Mouse (Mus musculus) urinary bladder, postnatal 4 days (tissue): ENCODE data around the gene Nek8.
A peak's percentile ranks its signal among the peaks of the same experiment; 100 is the strongest.

Source experiments
- DNase-seq, 2 experiments: peaks; one replicate each; pipeline ENCODE4 v3.0.0; 2021 to 2022; ENCODE audit warnings: low spot score in 2 of 2

The Nek8 gene

DNA sequence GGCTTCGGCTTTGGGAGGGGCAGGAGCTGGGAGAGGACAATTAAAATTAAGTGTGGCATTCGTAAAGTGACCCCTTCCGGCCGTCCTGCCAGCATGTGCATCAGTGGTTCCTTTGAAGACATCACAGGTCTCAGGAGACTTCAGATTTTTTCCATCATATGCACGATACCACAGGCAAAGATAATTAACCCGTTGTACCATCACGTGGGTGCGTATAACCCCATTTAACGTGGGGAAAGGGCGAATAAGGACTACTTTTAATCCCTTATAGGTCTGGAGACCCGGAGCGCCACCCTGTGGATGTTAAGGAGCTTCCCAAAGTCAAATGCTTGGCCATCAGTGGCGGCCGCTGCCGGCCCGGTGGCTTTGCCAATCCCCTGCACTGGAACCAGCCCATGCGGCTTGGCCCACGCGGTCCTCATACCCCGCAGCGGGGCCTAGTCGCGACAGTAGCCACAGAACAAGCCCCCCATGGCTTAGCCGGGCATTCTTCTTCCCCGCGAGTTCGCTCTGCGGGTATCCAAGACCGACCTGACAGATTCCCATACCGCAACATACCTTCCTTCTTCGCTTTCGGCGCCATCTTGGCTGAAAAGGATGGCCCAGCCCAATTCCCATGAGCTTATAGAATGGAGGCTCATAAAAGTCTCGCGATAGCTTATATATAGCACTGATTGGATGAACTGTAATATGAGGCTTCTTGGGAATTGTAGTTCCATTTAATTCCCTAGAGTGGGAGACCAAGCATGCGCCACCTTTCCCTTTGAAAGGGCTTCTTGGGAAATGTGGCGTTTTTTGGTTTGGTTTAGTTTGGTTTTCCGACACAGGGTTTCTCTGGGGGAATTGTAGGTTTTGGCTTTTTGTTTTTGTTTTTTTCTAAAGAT lies 6.7 kb upstream of the Nek8 start, which contains the start of gene Rpl23a:
Gene Rpl23a, minus strand, starts transcription at position 624 of the 884 bp plus-strand sequence.
- DNase-seq, result peak; percentile 72 to 74

GRCm38 (mm10) chr11:78182450-78182849 lies 6.0 kb upstream of the Nek8 start:
- no peak for DNase-seq

GRCm38 (mm10) chr11:78181830-78182357 lies 5.4 kb upstream of the Nek8 start:
- no peak for DNase-seq

DNA sequence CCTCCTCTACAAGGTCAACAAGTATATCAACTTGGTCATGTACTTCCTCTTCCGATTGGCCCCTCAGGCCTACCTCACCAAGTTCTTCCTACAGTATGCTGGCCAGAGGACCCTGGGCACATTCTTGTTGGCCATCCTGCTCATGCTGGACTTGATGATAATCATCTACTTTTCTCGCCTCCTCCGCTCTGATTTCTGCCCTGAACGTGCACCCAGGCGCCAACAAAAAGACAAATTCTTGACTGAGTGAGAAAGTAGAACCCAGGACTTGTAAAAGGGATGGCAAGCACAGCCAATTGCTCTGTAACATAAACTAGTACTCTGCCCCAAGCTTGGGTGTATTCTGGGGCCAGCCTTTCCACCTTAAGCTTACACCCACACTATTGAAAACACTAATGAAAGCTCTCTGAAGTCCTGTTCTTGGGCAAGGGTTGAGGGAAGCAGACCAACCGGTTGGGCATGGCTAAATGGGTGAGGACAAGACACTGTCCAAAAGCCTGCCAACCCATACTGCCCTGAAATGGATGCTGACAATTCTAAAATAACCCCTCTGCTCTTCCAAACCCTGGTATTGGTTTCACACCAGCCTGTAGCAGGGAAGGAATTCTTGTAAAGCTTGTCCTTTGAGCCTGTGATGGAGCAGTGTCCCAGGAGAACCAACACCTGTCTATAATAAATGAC lies 3.7 kb upstream of the Nek8 start:
- DNase-seq, result no peak

- DNase-seq, result no peak
Observed at GRCm38 (mm10) chr11:78179438-78179999, 3.0 kb upstream of the Nek8 start.

DNA sequence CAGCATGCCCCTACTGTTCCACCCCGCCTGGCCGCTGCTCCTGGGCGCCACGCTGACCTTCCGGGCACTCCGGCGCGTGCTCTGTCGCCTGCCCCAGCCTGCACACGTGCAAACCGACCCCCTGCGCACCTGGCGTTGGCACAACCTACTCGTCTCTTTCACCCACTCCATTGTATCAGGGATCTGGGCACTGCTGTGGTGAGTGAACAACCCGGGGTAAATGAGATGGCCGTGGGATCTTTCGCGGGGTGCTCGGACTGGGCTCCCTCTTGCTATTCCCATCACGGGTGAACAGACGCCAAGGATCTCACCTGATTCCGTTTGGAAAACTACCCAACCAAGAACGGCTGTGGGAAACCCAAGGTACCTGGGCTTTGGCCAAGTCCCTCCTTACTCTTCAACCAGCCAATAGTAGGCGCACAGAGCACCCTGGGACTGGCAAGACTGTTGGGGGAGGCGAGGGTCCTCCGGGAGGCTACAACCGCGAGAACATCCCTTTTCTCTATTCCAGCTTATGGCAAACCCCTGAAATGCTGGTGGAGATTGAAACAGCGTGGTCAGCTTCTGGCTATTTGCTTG lies 2.5 kb upstream of the Nek8 start:
- DNase-seq, result peak in 1 of 2 experiments; percentile 66

GRCm38 (mm10) chr11:78177903-78178858 lies 1.7 kb upstream of the Nek8 start:
- peak; percentile 96 to 98 for DNase-seq

DNA sequence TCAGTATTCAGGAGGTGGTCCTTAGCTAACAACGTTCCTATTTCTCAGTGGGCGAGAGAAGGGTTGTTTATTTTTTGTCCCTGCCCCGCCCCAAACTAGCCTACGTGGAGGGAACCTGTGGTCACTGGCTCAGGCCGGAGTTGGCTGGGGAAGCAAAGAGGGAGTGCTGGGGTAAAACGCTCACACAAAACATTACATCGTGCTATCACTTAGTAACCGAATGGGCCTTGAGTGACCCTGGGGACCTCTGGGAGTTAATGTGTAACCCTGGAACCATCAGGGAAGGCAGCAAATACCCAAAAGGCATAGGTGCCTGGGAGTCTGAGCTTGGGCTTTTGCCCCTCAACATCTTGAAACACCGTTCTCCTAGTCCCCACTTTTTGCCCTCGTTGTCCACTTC lies 962 bp upstream of the Nek8 start:
- no peak for DNase-seq

DNA sequence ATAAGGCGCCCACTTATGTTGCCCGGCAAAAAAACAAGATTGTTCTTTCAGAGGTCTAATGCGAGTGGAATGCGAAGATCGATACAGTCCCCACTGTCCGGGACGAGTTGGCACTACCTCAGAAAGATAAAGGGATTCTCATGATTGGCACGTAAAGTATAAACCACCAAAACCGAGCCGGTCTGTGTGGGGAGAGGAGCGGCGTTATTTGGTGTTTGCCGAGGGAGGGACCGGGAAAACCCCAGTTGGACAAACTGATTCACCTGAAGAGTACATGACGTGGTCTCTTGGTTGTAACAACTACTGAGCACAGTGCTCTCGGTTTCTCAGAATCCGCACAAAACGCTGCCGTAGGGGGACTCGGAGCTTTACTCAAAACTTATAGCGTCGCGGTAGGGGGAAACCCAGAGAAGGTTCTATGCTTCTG lies 443 bp upstream of the Nek8 start:
- peak in 1 of 2 experiments; percentile 18 for DNase-seq

- DNase-seq, result no peak
Observed at GRCm38 (mm10) chr11:78175771-78176401, 589 bp downstream of the Nek8 start.

- no peak for DNase-seq
Observed at GRCm38 (mm10) chr11:78174506-78174905, 2.0 kb downstream of the Nek8 start.

GRCm38 (mm10) chr11:78172748-78173383 lies 3.6 kb downstream of the Nek8 start:
- peak in 1 of 2 experiments; percentile 17 for DNase-seq

DNA sequence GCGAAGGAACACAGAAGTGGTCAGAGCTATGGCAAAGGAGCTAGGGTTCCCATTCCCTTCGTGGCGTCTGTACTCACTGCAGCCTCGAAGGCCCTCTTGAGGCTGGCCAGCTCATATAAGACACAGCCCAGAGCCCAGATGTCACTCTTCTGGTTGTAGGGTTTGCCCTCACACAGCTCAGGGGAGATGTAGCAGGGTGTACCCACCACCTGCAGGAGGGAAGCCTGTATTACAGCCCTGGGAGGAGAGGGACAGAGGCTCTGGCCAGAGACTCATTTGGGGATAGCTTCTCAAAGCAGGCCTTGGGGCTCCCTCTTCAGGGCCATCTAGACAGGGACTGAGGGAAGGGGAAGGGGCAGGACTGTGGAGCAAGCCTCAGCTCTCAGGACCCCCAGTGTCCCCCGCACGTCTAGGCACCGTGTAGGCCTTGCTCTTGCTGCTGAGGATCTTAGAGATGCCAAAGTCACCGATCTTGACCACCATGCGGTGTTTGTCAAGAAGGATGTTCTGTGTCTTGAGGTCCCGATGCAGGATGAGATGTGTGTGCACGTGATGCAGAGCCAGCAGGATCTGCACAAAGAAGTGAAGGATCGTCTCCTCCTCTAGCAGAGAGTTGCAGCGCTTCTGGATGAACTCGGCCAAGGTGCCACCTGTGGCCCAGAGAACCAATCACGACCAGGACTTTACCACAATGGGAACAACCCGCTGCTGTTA lies 4.3 kb downstream of the Nek8 start:
- peak in 1 of 2 experiments; percentile 14 for DNase-seq

- no peak for DNase-seq
Observed at GRCm38 (mm10) chr11:78171328-78171727, 5.1 kb downstream of the Nek8 start.

- no peak for DNase-seq
Observed at GRCm38 (mm10) chr11:78170306-78170705, 6.2 kb downstream of the Nek8 start.

GRCm38 (mm10) chr11:78168541-78169468 lies 7.7 kb downstream of the Nek8 start:
- DNase-seq, result no peak

DNA sequence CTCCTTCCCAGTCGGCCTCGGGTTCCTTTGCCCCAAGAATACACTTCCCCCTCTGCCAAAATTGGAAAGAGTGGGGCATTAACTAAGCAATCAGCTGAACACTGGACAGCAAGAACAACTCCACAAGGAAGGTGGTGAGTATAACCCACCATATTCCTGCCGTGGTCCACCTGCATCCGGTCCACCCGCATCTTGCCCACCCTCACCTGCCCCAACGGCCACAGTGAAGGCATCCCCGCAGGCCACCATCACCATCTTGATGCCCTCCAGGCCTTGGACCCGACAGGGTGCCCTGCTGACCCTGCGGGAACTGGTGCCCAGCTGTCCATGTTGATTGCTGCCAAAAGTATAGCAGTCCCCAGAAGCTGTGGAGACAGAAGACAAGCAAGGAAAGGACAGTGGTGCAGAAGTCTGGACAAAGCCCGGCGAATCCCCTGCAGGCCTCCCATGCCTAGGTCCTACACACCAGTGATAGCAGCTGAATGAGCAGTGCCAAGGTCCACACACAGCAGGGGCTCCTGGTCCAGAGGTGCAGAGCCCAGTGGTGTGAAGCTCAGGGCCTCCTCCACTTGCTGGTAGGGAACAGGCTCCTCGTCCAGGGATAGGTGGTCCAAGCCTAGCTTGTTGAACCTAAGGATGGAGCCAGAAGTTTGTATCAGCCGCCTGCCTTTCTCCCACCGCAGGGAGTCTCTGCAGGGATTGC lies 9.1 kb downstream of the Nek8 start:
- DNase-seq, result no peak
